Mouse (Mus musculus): ENCODE results near the gene Lhb. TPM values are rescaled to one million over a fixed set of nuclear protein-coding genes. Genes with fewer than 3 reads are reported as not detected.
A peak's percentile ranks its signal among the peaks of the same experiment; 100 is the strongest.

The Lhb gene
- total RNA-seq, 2 experiments from 2014 or later: not detected

DNA sequence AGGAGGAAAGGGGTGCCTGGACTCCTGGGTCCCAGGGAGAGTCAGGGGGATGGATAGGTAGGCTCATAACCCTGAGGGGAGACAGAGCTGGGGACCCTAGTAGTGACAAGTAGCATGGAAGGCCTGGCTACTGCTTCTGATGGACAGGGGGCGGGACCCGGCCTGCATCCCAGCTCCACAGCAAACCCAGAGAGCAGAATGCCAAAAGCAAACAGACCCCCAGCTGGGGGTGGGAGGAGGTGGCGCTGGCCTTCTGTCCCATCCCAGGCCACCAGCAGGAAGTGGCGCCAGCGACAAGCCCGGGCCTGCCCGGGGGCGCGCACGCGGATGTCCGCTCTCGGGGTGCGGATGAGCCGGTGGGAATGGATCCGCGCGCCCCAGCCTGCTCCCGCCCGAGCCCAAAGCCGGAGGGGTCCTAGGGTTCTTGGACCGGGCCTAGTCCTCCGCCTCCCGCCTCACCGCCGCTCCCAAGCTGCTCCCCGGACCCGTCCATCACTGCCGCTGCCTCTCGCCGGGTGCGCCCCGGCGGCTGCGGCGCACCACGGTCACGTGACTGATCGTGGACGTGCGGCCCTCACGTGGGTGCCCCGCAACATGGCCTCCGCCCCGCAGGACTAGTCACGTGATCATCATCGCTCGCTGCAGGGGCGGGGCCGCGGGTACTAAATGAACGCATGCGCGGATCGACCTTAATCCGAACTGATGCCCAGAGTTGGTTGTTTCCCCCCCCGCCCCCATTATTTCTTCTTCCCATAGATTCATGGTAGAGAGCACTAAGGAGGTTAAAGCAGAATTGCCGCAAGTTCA lies 45.9 kb downstream of the Lhb start, which contains the start of gene Bax:
Gene Bax (minus strand): TSS at position 616 of the 807 bp plus-strand sequence.
- intact Hi-C loops (cut with DNase I): no loop called here
- DNase-seq (ENCODE audit: low spot score): peak; percentile 91

DNA sequence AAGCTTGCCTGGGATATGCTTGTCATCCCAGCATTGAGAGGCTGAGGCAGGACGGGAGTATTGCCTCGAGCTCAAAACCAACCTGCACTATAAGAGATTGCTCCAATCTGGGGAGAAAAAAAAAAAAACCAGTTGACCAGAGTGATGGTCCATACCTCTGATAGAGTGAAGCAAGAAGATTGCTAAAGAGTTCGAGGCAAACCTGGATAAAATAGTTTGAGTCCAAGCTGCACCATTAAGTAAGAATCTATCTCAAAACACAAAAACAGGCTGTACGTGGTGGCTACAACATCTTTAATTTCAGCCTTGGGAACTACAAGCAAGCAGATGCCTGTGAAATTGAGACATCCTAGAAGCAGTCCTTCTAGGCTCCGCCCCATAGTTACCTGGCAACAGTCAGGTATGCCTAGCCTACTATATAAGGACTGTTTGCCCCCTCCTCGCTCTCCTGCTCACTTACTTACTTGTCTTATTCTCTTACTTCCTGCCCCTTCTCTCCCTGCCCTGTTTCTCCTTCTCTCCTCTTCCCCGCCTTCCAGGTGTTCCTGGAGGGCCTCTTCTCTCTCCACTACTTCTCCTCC lies 46.6 kb downstream of the Lhb start:
- intact Hi-C loops (cut with DNase I): no loop called here
- no peak for DNase-seq (ENCODE audit: low spot score)

DNA sequence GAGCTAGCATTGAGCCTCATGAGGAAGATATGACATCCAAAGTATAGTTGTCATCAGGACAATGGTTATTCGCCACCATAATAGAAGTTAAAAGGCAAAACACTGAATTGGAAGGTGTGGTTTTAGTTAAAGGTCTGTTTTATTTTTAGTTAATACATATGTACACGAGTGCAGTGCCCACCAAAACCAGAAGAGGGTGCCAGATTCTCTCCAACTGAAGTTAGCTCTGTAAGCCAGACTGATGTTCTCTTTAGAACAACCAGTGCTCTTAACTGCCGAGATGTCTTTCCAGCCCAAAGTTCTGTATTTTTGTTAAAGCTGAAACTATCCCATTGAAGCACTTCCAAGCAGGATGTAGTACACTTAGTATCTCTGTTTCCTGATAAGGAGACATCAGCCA lies 50.2 kb downstream of the Lhb start:
- intact Hi-C loops (cut with DNase I): loop anchor here (2.0 to 10.0 kb wide), 2 partner anchors 90 to 214 kb away; partner anchors contain the start of gene Ntn5

More for the DNA sequence above, 50.2 kb downstream of the Lhb start:
- no peak for DNase-seq (ENCODE audit: low spot score)

Small RNA genes within 50 kb of the gene (microRNA-seq; reads per million reads assigned to microRNA genes)
- gene Gm22133: not detected

Other genes starting within 250 kb of the Lhb start
- gene Gfy, start 241.3 kb upstream of the Lhb start, total RNA-seq (2021): not detected
- gene Pth2, start 239.8 kb upstream of the Lhb start, total RNA-seq (2021): not detected
- not detected for gene Ccdc155, start 215.9 kb upstream of the Lhb start, total RNA-seq (2021)
- gene Dkkl1, start 208.7 kb upstream of the Lhb start, total RNA-seq (2021): not detected
- gene Tead2, start 205.1 kb upstream of the Lhb start, total RNA-seq (2021): 10 to 100 TPM in 1 of 2 experiments, 1 to 10 TPM in 1; 7.0 to 12.0 TPM
- 1 to 10 TPM; 2.9 to 3.2 TPM for gene Cd37, start 181.7 kb upstream of the Lhb start, total RNA-seq (2021)
- gene Slc6a16, start 179.7 kb upstream of the Lhb start, total RNA-seq (2021): not detected
- not detected for gene Slc6a21, start 143.3 kb upstream of the Lhb start, total RNA-seq (2021)
- gene Trpm4, start 87.0 kb upstream of the Lhb start, total RNA-seq (2021): 10 to 100 TPM; 23.5 to 25.0 TPM
- 100 to 1,000 TPM; 773 to 825 TPM for gene Hrc, start 85.5 kb upstream of the Lhb start, total RNA-seq (2021)
- under 1 TPM; 0.18 to 0.25 TPM for gene Ppfia3, start 53.8 kb upstream of the Lhb start, total RNA-seq (2021)
- 1 to 10 TPM; 1.8 to 2.0 TPM for gene Lin7b, start 50.2 kb upstream of the Lhb start, total RNA-seq (2021)
- gene Snrnp70, start 25.1 kb upstream of the Lhb start, total RNA-seq (2021): 100 to 1,000 TPM; 110 to 111 TPM
- 1 to 10 TPM; 3.2 to 3.7 TPM for gene Kcna7, start 15.2 kb upstream of the Lhb start, total RNA-seq (2021)
- under 1 TPM; 0.14 to 0.39 TPM for gene Ntf5, start 7.1 kb upstream of the Lhb start, total RNA-seq (2021)
- gene Gys1, start 14.0 kb downstream of the Lhb start, total RNA-seq (2021): 10 to 100 TPM; 93.1 to 98.1 TPM
- 10 to 100 TPM; 28.5 to 29.3 TPM for gene Ruvbl2, start 17.3 kb downstream of the Lhb start, total RNA-seq (2021)
- 100 to 1,000 TPM; 210 to 232 TPM for gene Ftl1, start 39.1 kb downstream of the Lhb start, total RNA-seq (2021)
- 10 to 100 TPM; 24.7 to 26.7 TPM for gene Bax, start 46.1 kb downstream of the Lhb start, total RNA-seq (2021)
- gene Tulp2, start 61.1 kb downstream of the Lhb start, total RNA-seq (2021): not detected
- 1 to 10 TPM; 4.0 to 5.1 TPM for gene Gm45808, start 66.0 kb downstream of the Lhb start, total RNA-seq (2021)
- gene Dhdh, start 68.0 kb downstream of the Lhb start, total RNA-seq (2021): 1 to 10 TPM; 5.9 to 6.7 TPM
- gene Nucb1, start 89.6 kb downstream of the Lhb start, total RNA-seq (2021): 100 to 1,000 TPM; 126 to 129 TPM
- 10 to 100 TPM; 22.7 to 23.9 TPM for gene Ppp1r15a, start 105.4 kb downstream of the Lhb start, total RNA-seq (2021)
- 1 to 10 TPM; 2.2 to 4.7 TPM for gene Plekha4, start 105.5 kb downstream of the Lhb start, total RNA-seq (2021)
- under 1 TPM; 0.18 to 0.59 TPM for gene Hsd17b14, start 134.1 kb downstream of the Lhb start, total RNA-seq (2021)
- gene Bcat2, start 149.3 kb downstream of the Lhb start, total RNA-seq (2021): 100 to 1,000 TPM; 188 to 200 TPM
- not detected for gene Fgf21, start 194.7 kb downstream of the Lhb start, total RNA-seq (2021)
- gene Fut1, start 196.5 kb downstream of the Lhb start, total RNA-seq (2021): not detected
- gene Izumo1, start 201.0 kb downstream of the Lhb start, total RNA-seq (2021): under 1 TPM; 0.21 to 0.39 TPM
- gene Rasip1, start 206.7 kb downstream of the Lhb start, total RNA-seq (2021): 10 to 100 TPM; 26.3 to 33.6 TPM
- 1 to 10 TPM; 6.0 to 8.4 TPM for gene Mamstr, start 219.2 kb downstream of the Lhb start, total RNA-seq (2021)
- gene Fut2, start 245.6 kb downstream of the Lhb start, total RNA-seq (2021): under 1 TPM; 0.47 to 0.78 TPM

Data from heart, postnatal 25 days (tissue).